Mouse (Mus musculus) E14TG2a.4 (cell line): ENCODE data around the gene Nxnl2.

Experiments
- CTCF ChIP-seq: conservative IDR thresholded peaks from 2 replicates; pipeline ENCODE4 v1.5.1; 2014; ENCODE audit warnings: low read length
- POU5F1 ChIP-seq: IDR thresholded peaks from 2 replicates; pipeline ENCODE4 v1.6.1; 2014; ENCODE audit warnings: low read length, borderline replicate concordance

- TF ChIP-seq POU5F1 (no peak), CTCF (peak; percentile 19; the same call in 1 of the 2 replicates)
These were observed at the start of gene Nxnl2 for GRCm38 (mm10) chr13:51170691-51171680.
